Mouse (Mus musculus) hindbrain, embryonic 11.5 days (tissue): ENCODE data around the gene Acmsd. TPM values are rescaled to one million over a fixed set of nuclear protein-coding genes. Genes with fewer than 3 reads are reported as not detected.

Source experiments
- ATAC-seq: fragments of 200-750 bp; cut with Nextera tagmentation; 2 replicates; pipeline ENCODE4 v1.8.0; 2017; ENCODE audit warnings: mild to moderate bottlenecking, moderate TSS enrichment, moderate library complexity; ENCODE audit not compliant: low FRiP score
- DNase-seq: peaks from one replicate; pipeline ENCODE4 v3.0.0-alpha.2; 2015; ENCODE audit warnings: low spot score
- H3K27ac ChIP-seq: fragments of 300-500 bp; sonication (generic); 2 replicates; pipeline ENCODE4 v1.5.1; 2014; ENCODE audit warnings: mild to moderate bottlenecking, low read depth, low read length
- H3K27me3 ChIP-seq: fragments of 300-500 bp; sonication (generic); 2 replicates; pipeline ENCODE4 v1.6.1; 2014; ENCODE audit warnings: mild to moderate bottlenecking, low read length, moderate library complexity, mixed read lengths; ENCODE audit not compliant: control insufficient read depth, insufficient read depth
- H3K36me3 ChIP-seq: fragments of 300-500 bp; sonication (generic); 2 replicates; pipeline ENCODE4 v1.6.1; 2014; ENCODE audit warnings: mild to moderate bottlenecking, low read length, moderate library complexity, mixed read lengths; ENCODE audit not compliant: control insufficient read depth, insufficient read depth
- H3K4me1 ChIP-seq: fragments of 300-500 bp; sonication (generic); replicated peaks from 2 replicates; pipeline ENCODE4 v1.6.1; 2014; ENCODE audit warnings: low read length, mixed read lengths; ENCODE audit not compliant: control insufficient read depth, insufficient read depth
- H3K4me2 ChIP-seq: fragments of 300-500 bp; sonication (generic); replicated peaks from 2 replicates; pipeline ENCODE4 v1.6.1; 2014; ENCODE audit warnings: mild to moderate bottlenecking, low read depth, low read length
- H3K4me3 ChIP-seq: fragments of 300-500 bp; sonication (generic); 2 replicates; pipeline ENCODE4 v1.5.1; 2014; ENCODE audit warnings: low read depth, low read length
- H3K9ac ChIP-seq: fragments of 300-500 bp; sonication (generic); 2 replicates; pipeline ENCODE4 v1.6.1; 2014; ENCODE audit warnings: low read depth, low read length
- H3K9me3 ChIP-seq: fragments of 300-500 bp; sonication (generic); 2 replicates; pipeline ENCODE4 v1.6.1; 2016; ENCODE audit warnings: low read length; ENCODE audit not compliant: control insufficient read depth
- WGBS: fragments of 180-500 bp; shearing (Covaris S2); extraction: QIAGEN DNeasy Blood & Tissue Kit; methylation state at CpG from one replicate; pipeline ENCODE4 v1.1.7; 2014; 5-methylcytosine and 5-hydroxymethylcytosine counted together
- polyA plus RNA-seq: library from polyadenylated mRNA; unstranded; fragments of >200 nt; fragmentation: Nextera tagmentation; extraction: Ambion mirVana; gene quantifications from 2 replicates; pipeline ENCODE4 v1.2.1, GENCODE M21; 2014

Gene Acmsd
- polyA plus RNA-seq, 1 experiment from 2014 or later, result 0.37 TPM

- Histone ChIP-seq H3K9me3 (no peaks in the 10 kb centered on the region), H3K27ac (no peak overlapping the region), H3K9ac (no peak overlapping the region), H3K27me3 (no peaks in the 10 kb centered on the region), H3K4me2 (no peak overlapping the region), H3K4me1 (no peaks in the 10 kb centered on the region), H3K4me3 (no peak overlapping the region), H3K36me3 (no peaks in the 10 kb centered on the region)
- DNase-seq (no peak), ATAC-seq (no peak)
- WGBS, result 68% methylated on average over 7 of the region's 7 CpGs
Measured at GRCm38 (mm10) chr1:127812929-127813328, 83.7 kb downstream of the Acmsd start.

- H3K9ac ChIP-seq, result no peak overlapping the region
- H3K4me1 ChIP-seq, result no peaks in the 10 kb centered on the region
- ATAC-seq (no peak), DNase-seq (no peak)
- 86% methylated on average over 6 of the region's 6 CpGs for WGBS
- no peak overlapping the region for H3K4me3 ChIP-seq
- H3K4me2 ChIP-seq, result no peak overlapping the region
- no peaks in the 10 kb centered on the region for H3K27me3 ChIP-seq
- H3K27ac ChIP-seq, result no peak overlapping the region
- no peaks in the 10 kb centered on the region for H3K36me3 ChIP-seq
- H3K9me3 ChIP-seq, result no peaks in the 10 kb centered on the region
Measured at GRCm38 (mm10) chr1:127816381-127816780, 87.2 kb downstream of the Acmsd start.

Other genes starting within 250 kb of the Acmsd start
- gene Tmem163, start 49.9 kb upstream of the Acmsd start, polyA plus RNA-seq, result 34.1 and 36.2 TPM in 2 replicates
- 94.1 and 123 TPM in 2 replicates for gene Ccnt2, start 44.8 kb downstream of the Acmsd start, polyA plus RNA-seq
- 0.47 and 0.94 TPM in 2 replicates for gene Map3k19, start 125.6 kb downstream of the Acmsd start, polyA plus RNA-seq
- gene Rab3gap1, start 139.4 kb downstream of the Acmsd start, polyA plus RNA-seq, result 15.2 and 15.3 TPM in 2 replicates